Mouse (Mus musculus) stomach, embryonic 14.5 days (tissue): ENCODE measurements around the gene Dnajc11. TPM values are rescaled to one million over a fixed set of nuclear protein-coding genes. Genes with fewer than 3 reads are reported as not detected.

Experiments
- ATAC-seq: fragments of 200-750 bp; cut with Nextera tagmentation; 2 replicates; pipeline ENCODE4 v1.8.0; 2017; ENCODE audit warnings: low read depth, moderate TSS enrichment; ENCODE audit not compliant: insufficient number of reproducible peaks, insufficient read depth, low FRiP score
- H3K27ac ChIP-seq: fragments of 300-500 bp; sonication (generic); 2 replicates; pipeline ENCODE4 v1.5.1; 2014; ENCODE audit warnings: mild to moderate bottlenecking, low read length, moderate library complexity, mixed read lengths
- H3K27me3 ChIP-seq: fragments of 300-500 bp; sonication (generic); 2 replicates; pipeline ENCODE4 v1.6.1; 2014; ENCODE audit warnings: low read length, control low read depth, mixed read lengths; ENCODE audit not compliant: control insufficient read depth, insufficient read depth
- H3K36me3 ChIP-seq: fragments of 300-500 bp; sonication (generic); 2 replicates; pipeline ENCODE4 v1.6.1; 2014; ENCODE audit warnings: mild to moderate bottlenecking, control low read depth, low read length, moderate library complexity, mixed read lengths; ENCODE audit not compliant: control insufficient read depth, insufficient read depth
- H3K4me1 ChIP-seq: fragments of 300-500 bp; sonication (generic); 2 replicates; pipeline ENCODE4 v1.6.1; 2014; ENCODE audit warnings: low read length, control low read depth, mixed read lengths; ENCODE audit not compliant: control insufficient read depth, insufficient read depth
- H3K4me2 ChIP-seq: fragments of 300-500 bp; sonication (generic); replicated peaks from 2 replicates; pipeline ENCODE4 v1.6.1; 2014; ENCODE audit warnings: low read depth, low read length, control low read depth
- H3K4me3 ChIP-seq: fragments of 300-500 bp; sonication (generic); 2 replicates; pipeline ENCODE4 v1.5.1; 2014; ENCODE audit warnings: low read depth, low read length, control low read depth
- H3K9ac ChIP-seq: fragments of 300-500 bp; sonication (generic); replicated peaks from 2 replicates; pipeline ENCODE4 v1.6.1; 2014; ENCODE audit warnings: low read depth, mild to moderate bottlenecking, control low read depth, low read length, moderate library complexity, mixed read lengths
- H3K9me3 ChIP-seq: fragments of 300-500 bp; sonication (generic); 2 replicates; pipeline ENCODE4 v1.6.1; 2016; ENCODE audit warnings: low read depth, low read length, control low read depth; ENCODE audit not compliant: control insufficient read depth
- WGBS: fragments of 180-500 bp; shearing (Covaris S2); extraction: QIAGEN DNeasy Blood & Tissue Kit; methylation state at CpG from one replicate; pipeline ENCODE4 v1.1.7; 2014; 5-methylcytosine and 5-hydroxymethylcytosine counted together
- polyA plus RNA-seq: library from polyadenylated mRNA; unstranded; fragments of >200 nt; fragmentation: Nextera tagmentation; extraction: Ambion mirVana; gene quantifications from 2 replicates; pipeline ENCODE4 v1.2.1, GENCODE M21; 2014

Dnajc11 gene
- polyA plus RNA-seq, 1 experiment from 2014 or later: 62.6 TPM

DNA sequence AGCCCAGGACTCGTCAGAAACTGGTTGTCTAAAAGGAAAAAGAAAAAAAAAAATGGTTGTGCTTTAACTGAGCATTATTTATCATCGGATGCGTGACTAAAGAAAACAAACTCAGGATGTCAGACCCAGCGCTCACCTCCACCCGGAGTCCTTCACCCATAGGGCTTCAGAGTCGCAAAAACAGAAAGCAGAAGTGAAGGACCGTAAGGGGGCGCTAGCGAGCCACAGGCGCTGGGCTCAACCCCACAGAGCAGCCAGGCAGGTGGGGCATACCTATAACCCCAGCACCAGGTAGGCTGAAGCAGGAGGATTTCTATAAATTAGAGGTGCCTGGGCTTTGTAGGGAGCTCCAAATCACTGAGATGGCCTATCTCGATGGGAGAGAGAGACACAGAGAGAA lies 32.1 kb upstream of the Dnajc11 start:
- Histone ChIP-seq H3K36me3 (no peaks in the 10 kb centered on the region), H3K27ac (no peak overlapping the region), H3K4me3 (no peak overlapping the region), H3K4me1 (no peaks in the 10 kb centered on the region), H3K9ac (no peak overlapping the region), H3K9me3 (no peaks in the 10 kb centered on the region), H3K4me2 (no peak overlapping the region), H3K27me3 (no peaks in the 10 kb centered on the region)
- WGBS: 55% methylated on average over 11 of the region's 11 CpGs
- no peak for ATAC-seq

DNA sequence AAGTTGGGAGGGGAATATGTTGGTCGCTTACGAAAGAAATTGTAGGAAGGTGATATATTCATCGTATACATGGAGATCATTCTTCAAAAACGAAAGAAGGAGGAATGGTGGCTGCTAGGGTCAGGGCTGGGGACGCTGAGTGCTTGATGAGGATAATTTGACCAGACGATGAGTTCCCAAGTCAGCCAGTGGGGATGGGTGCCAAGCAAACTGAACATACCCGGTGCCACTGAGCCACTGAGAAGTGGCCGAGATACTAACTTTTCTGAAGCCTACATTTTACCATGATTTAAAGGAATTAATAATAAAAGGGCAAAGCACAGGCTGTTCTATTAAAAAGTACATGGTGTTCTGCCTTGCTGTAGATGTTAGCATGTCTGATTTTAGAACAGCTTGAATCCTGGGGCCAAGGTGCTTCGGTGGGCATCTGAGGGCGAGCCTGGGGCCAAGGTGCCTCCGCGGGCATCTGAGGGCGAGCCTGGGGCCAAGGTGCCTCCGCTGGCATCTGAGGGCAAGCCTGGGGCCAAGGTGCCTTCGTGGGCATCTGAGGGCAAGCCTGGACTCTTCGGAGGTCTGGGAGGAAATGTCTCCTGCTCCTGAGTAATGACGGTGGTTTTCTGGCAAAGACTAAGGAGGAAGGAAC lies 31.3 kb upstream of the Dnajc11 start:
- Histone ChIP-seq H3K27ac (no peak overlapping the region), H3K27me3 (no peaks in the 10 kb centered on the region), H3K9ac (no peak overlapping the region), H3K36me3 (no peaks in the 10 kb centered on the region), H3K4me1 (no peaks in the 10 kb centered on the region), H3K4me2 (no peak overlapping the region), H3K4me3 (no peak overlapping the region), H3K9me3 (no peaks in the 10 kb centered on the region)
- no peak for ATAC-seq
- 79% methylated on average over 17 of the region's 17 CpGs for WGBS

DNA sequence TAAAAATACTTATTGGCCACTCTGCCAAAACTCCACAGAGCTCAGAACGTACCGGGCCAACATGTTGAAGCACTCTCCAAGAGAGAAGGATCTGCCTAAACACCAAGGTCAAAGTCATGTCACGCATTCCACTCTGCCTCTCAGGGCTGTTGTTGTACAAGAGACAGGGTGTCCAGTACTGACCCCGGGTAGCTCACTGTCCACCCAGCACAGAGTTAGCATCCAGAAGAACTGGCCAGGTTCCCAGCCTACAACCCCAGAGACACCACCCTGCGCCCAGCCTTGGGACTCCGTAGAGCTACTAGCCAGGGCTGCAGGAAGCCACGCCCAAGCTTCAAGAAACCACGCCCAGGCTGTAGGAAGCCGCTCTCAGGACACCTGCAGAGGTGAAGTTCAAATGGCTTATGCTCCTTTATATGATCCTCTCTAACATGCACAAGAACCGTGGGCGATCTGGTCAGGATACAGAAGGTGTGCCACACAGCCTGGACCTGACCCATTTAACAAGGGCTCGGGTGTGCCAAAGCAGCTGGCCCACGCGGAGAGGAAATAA lies 30.7 kb upstream of the Dnajc11 start:
- H3K27me3 ChIP-seq: no peaks in the 10 kb centered on the region
- no peak for ATAC-seq
- no peaks in the 10 kb centered on the region for H3K4me1 ChIP-seq
- H3K36me3 ChIP-seq: no peaks in the 10 kb centered on the region
- no peaks in the 10 kb centered on the region for H3K9me3 ChIP-seq
- no peak overlapping the region for H3K27ac ChIP-seq
- no peak overlapping the region for H3K4me2 ChIP-seq
- no peak overlapping the region for H3K9ac ChIP-seq
- no peak overlapping the region for H3K4me3 ChIP-seq
- 51% methylated on average over 14 of the region's 14 CpGs for WGBS

DNA sequence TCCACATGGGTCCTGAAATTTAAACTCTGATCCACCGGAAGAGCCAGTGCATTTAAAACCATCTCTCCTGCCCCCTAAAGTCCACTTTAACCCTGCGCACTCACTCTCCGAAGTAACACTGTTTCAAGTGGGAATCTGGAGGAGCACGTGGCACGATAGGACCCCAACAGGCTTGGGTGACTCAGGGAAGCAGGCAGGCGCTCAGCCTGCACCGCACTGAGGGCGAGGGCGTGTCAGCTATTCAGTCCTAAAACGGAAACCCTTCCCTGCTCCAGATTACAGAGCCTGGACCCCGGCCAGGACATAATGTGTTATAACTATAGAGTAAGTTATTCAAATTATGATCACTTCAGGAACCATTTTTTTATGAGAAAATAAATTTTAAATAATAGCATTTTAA lies 29.4 kb upstream of the Dnajc11 start:
- Histone ChIP-seq H3K9me3 (no peaks in the 10 kb centered on the region), H3K27ac (no peak overlapping the region), H3K4me3 (no peak overlapping the region), H3K9ac (no peak overlapping the region), H3K27me3 (no peaks in the 10 kb centered on the region), H3K36me3 (no peaks in the 10 kb centered on the region), H3K4me2 (no peak overlapping the region), H3K4me1 (no peaks in the 10 kb centered on the region)
- 38% methylated on average over 11 of the region's 11 CpGs for WGBS
- no peak for ATAC-seq

DNA sequence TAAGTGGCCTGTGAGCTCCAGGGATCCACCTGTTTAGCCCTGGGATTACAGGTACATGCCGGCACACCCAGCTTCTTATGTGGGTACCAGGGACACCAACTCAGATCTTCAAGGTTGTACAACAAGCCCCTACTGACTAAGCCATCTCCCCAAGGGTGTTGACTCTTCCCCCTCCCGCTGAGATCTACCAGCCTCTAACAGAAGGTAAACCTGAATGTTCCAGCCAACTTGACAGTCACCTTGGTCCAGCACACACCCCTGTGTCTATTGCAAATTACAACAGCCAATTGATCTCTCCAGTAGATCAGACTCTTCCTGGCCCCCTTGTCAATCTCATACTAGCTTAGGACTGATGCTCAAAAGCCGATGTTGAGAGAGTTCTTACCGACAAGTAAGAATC lies 27.9 kb upstream of the Dnajc11 start:
- Histone ChIP-seq H3K27ac (no peak overlapping the region), H3K9me3 (no peaks in the 10 kb centered on the region), H3K4me1 (no peaks in the 10 kb centered on the region), H3K27me3 (no peaks in the 10 kb centered on the region), H3K4me3 (no peak overlapping the region), H3K4me2 (no peak overlapping the region), H3K36me3 (no peaks in the 10 kb centered on the region), H3K9ac (no peak overlapping the region)
- WGBS: 78% methylated on average over 4 of the region's 4 CpGs
- ATAC-seq: no peak

DNA sequence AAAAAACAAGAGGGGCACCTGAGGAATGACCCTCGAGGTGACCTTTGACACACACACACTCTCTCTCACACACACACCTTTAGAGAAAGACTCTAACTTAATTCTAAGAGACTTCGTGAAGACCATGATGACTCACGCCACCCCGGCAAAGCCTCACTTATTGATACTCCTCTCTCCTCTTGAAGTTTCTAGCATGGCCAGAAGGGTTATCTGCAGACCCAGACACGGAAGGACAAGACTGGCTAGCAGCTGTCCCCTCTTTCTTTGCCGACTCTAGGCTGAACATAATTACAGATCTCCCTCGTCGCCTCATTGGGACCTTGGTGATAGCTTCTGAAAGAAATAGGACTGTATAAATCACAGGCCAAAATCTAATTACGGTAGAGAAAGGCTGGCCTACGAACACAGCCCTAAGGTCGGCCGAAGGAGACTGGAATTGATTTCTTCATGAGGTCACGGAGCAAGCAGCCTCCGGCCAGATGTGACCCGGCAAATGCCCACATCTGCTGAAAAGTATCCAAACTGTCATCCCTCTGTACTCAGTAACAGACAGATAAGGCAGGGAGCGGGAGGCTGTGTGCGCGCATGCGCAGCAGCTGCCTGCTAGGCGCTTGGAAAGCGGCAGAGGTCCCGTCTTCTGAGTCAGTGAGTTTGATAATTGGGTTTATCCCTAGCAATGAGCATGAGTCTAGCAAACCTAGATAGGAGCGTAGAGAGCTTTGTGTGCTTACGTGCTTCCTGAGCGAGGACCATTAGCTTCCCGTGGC lies 25.7 kb upstream of the Dnajc11 start:
- H3K4me2 ChIP-seq: no peak overlapping the region
- WGBS: 67% methylated on average over 26 of the region's 26 CpGs
- no peaks in the 10 kb centered on the region for H3K27me3 ChIP-seq
- no peak overlapping the region for H3K9ac ChIP-seq
- H3K4me3 ChIP-seq: no peak overlapping the region
- H3K27ac ChIP-seq: no peak overlapping the region
- no peaks in the 10 kb centered on the region for H3K9me3 ChIP-seq
- no peaks in the 10 kb centered on the region for H3K36me3 ChIP-seq
- ATAC-seq: no peak
- H3K4me1 ChIP-seq: no peaks in the 10 kb centered on the region

DNA sequence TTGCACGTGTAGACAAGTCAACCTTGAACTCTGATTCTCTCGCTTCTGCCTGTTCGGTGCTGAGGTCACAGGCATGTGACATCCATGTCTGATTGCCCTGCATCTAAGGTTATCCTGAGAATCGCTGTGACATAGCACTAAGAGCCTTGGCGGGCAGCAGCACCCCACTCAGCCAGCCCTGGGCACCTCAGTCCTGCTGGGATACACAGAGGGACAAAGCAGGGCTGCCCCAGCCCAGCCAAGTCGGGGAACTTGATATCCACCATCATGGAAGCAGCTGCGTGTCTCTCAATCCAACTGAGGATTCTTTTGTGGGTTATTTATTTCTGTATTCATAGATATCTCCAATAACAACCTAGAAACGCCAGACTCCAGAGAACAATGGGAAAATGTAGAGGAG lies 24.7 kb upstream of the Dnajc11 start:
- Histone ChIP-seq H3K9ac (no peak overlapping the region), H3K9me3 (no peaks in the 10 kb centered on the region), H3K4me3 (no peak overlapping the region), H3K36me3 (no peaks in the 10 kb centered on the region), H3K27ac (no peak overlapping the region), H3K4me1 (no peaks in the 10 kb centered on the region), H3K4me2 (no peak overlapping the region), H3K27me3 (no peaks in the 10 kb centered on the region)
- 69% methylated on average over 8 of the region's 8 CpGs for WGBS
- no peak for ATAC-seq

DNA sequence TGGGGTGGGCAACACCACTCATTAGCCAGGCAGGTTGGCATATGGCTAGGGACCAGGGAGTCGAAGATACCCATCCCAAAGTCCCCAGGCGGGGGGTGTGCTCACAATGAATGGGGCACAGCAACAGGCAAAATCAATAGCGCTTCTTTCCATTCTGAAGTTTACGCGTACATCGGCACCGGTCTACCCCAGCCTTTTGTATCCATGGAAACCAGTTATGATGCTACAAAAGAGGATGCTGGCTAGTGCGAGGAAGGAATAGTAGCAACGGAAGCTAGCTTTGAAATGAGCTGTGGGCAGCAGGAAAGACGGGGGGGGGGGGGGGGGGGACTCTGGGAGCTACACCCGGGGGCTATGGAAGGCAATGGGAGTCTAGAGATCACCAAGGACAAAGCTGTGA lies 17.2 kb upstream of the Dnajc11 start:
- 83% methylated on average over 11 of the region's 11 CpGs for WGBS

More for the DNA sequence above, 17.2 kb upstream of the Dnajc11 start:
- Histone ChIP-seq H3K9me3 (no peaks in the 10 kb centered on the region), H3K36me3 (no peaks in the 10 kb centered on the region), H3K4me1 (no peaks in the 10 kb centered on the region), H3K4me2 (no peak overlapping the region), H3K9ac (no peak overlapping the region), H3K27me3 (no peaks in the 10 kb centered on the region), H3K27ac (no peak overlapping the region), H3K4me3 (no peak overlapping the region)
- ATAC-seq: no peak
